Mouse (Mus musculus): ENCODE measurements around the gene Gm17469.
"Not testable (repeated sequence)": the region's sequence is repeated elsewhere in the genome, so short reads cannot be mapped to it uniquely, and the experiment has no call there.

The Gm17469 gene

DNA sequence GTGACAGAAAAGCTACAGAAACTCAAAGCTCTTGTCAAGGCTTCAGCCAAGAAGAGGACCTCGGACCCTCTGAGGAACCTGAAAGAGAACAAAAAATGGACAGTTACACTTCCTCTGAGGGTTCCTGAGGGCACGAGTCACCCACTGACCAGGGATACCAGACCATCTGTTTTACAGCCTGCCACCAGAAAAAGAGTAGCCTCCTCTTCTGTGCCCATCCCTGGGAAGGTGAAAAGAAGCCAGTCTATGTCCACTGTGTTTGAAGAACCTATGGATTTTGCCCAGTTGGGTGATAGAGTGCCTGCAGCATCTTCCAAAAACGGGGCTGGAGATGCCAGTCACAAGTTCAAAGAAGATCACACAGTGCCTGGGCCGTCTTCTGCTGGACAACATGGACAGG is at the start of gene Gm17469:
Gene Gm17469 (plus strand): TSS at position 301 of the 400 bp plus-strand sequence.
- not testable (repeated sequence) for DNase-seq
